7 mouse cellular contexts compared by ENCODE assay signal in genomic region chr15:77013753-77014241, GRCm38 (mm10). TPM values are rescaled to one million over a fixed set of nuclear protein-coding genes. Genes with fewer than 3 reads are reported as not detected.
DNase-seq lines count a peak whose midpoint lies in the region; ATAC-seq and TF ChIP-seq lines count a peak whose summit lies in the region.

No protein-coding gene starts in this region.

- TF ChIP-seq CTCF in Patski (IDR thresholded peaks at IDR 0.05) = no peak

- CTCF ChIA-PET in Patski (lab: Charles Lee) = interaction anchor here (1.1 kb wide), 1 partner anchor 15 kb away, joined by 3 read pairs; no protein-coding TSS in a partner anchor

- H3K27ac ChIP-seq in heart, embryonic 16.5 days (ENCODE audit: low read length) = peak overlapping the region; percentile 98
- H3K27ac ChIP-seq in neural tube, embryonic 11.5 days (ENCODE audit: low read depth, low read length) = no peak overlapping the region; the same call in 1 of the 2 replicates

- no peaks in the 10 kb centered on the region for H3K27me3 ChIP-seq in Patski
- H3K27me3 ChIP-seq in heart, embryonic 16.5 days (ENCODE audit: control insufficient read depth, insufficient read depth, low read length) = no peaks in the 10 kb centered on the region
- no peaks in the 10 kb centered on the region for H3K27me3 ChIP-seq in neural tube, embryonic 11.5 days (ENCODE audit: control insufficient read depth, insufficient read depth, low read length)

- peak overlapping the region; percentile 35 for H3K4me3 ChIP-seq in heart, embryonic 16.5 days (ENCODE audit: low read length)
- no peak overlapping the region for H3K4me3 ChIP-seq in neural tube, embryonic 11.5 days (ENCODE audit: low read depth, low read length)

- peaks cover 9% of the 10 kb centered on the region; the same call in 1 of the 2 replicates for H3K36me3 ChIP-seq in heart, embryonic 16.5 days (ENCODE audit: control insufficient read depth, insufficient read depth)
- H3K36me3 ChIP-seq in neural tube, embryonic 11.5 days (ENCODE audit: control insufficient read depth, insufficient read depth, low read length) = no peaks in the 10 kb centered on the region

- H3K9me3 ChIP-seq in heart, embryonic 16.5 days (replicated peaks; ENCODE audit: control insufficient read depth, low read length) = 0 out of 2 replicates have a peak, but pooled peaks cover 2% of the 10 kb centered on the region
- no peaks in the 10 kb centered on the region for H3K9me3 ChIP-seq in neural tube, embryonic 11.5 days (ENCODE audit: control insufficient read depth, low read length)

- DNase-seq in Patski (ENCODE audit: low read depth, low spot score) = no peak
- DNase-seq in embryo, embryonic 10 days (ENCODE audit: low spot score) = peak; percentile 60
- DNase-seq in kidney, postnatal 25 days = peak; percentile 60 to 62
- peak; percentile 32 for DNase-seq in neural tube, embryonic 11.5 days (ENCODE audit: low spot score)
- DNase-seq in layer of hippocampus, adult 18-20 months (ENCODE audit: low spot score in 2 of 2) = no peak
- no peak for DNase-seq in ovary, postnatal 14 days (ENCODE audit: low spot score)

- in situ Hi-C loops in Patski (cut with MboI; ENCODE audit: low pct_unique_long_range_greater_than_20kb) = no loop called here

- peak overlapping the region; percentile 54 for H3K4me2 ChIP-seq in heart, embryonic 16.5 days (ENCODE audit: low read depth, low read length)
- H3K4me2 ChIP-seq in neural tube, embryonic 11.5 days (ENCODE audit: low read depth) = no peak overlapping the region

- H3K4me1 ChIP-seq in heart, embryonic 16.5 days (ENCODE audit: control insufficient read depth, insufficient read depth, low read length) = peaks cover 55% of the 10 kb centered on the region
- H3K4me1 ChIP-seq in neural tube, embryonic 11.5 days (ENCODE audit: control insufficient read depth, insufficient read depth, low read length) = no peaks in the 10 kb centered on the region

- POLR2A ChIA-PET in Patski (lab: Charles Lee) = interaction anchor here (0.6 kb wide), 1 partner anchor 825 kb away, joined by 3 read pairs; no protein-coding TSS in a partner anchor

- ATAC-seq in Patski = peak; percentile 11
- peak; percentile 88 for ATAC-seq in heart, embryonic 16.5 days (replicated peaks; ENCODE audit: extremely low read depth, insufficient read depth, low FRiP score)
- no peak for ATAC-seq in neural tube, embryonic 11.5 days (ENCODE audit: insufficient read depth, low FRiP score, low TSS enrichment)

- 5% methylated on average over 15 of the region's 15 CpGs for WGBS in heart, embryonic 16.5 days
- 29% methylated on average over 15 of the region's 15 CpGs for WGBS in neural tube, embryonic 11.5 days

- peak overlapping the region; percentile 66 for H3K9ac ChIP-seq in heart, embryonic 16.5 days (ENCODE audit: low read length)
- no peak overlapping the region for H3K9ac ChIP-seq in neural tube, embryonic 11.5 days (ENCODE audit: low read length)

RNA-seq across cellular contexts. Expression of gene Apol6, which starts 30.7 kb away (rescaled TPM):
- polyA plus RNA-seq in Patski (2021) = 0.05 TPM
- polyA plus RNA-seq in heart, embryonic 16.5 days (2015; fragmentation: Nextera tagmentation; extraction: Ambion mirVana) = 0.11 and 0.30 TPM in 2 replicates
- not detected in 2 replicates for polyA plus RNA-seq in neural tube, embryonic 11.5 days (2014; fragmentation: Nextera tagmentation; extraction: Ambion mirVana)
- total RNA-seq in layer of hippocampus, adult 18-20 months (2021) = not detected

RNA-seq across cellular contexts. Expression of gene Mb, which starts 36.7 kb away (rescaled TPM):
- not detected for polyA plus RNA-seq in Patski (2021)
- 977 and 1,096 TPM in 2 replicates for polyA plus RNA-seq in heart, embryonic 16.5 days (2015; fragmentation: Nextera tagmentation; extraction: Ambion mirVana)
- polyA plus RNA-seq in neural tube, embryonic 11.5 days (2014; fragmentation: Nextera tagmentation; extraction: Ambion mirVana) = 1.8 and 2.0 TPM in 2 replicates
- under 1 TPM; 0.42 to 0.46 TPM for total RNA-seq in layer of hippocampus, adult 18-20 months (2021)

Comparison
In these comparisons a context has a peak if more than half of its experiments do, and no peak if none do; other contexts are left out.
1. DNase-seq: peak in embryo, embryonic 10 days (single experiment), kidney, postnatal 25 days (2 of 2) and neural tube, embryonic 11.5 days (single experiment); none in Patski (single experiment), layer of hippocampus, adult 18-20 months (0 of 2) and ovary, postnatal 14 days (single experiment).
2. RNA of gene Mb, which starts 36.7 kb away (polyA plus RNA-seq): 977 to 1,096 TPM in heart, embryonic 16.5 days; 1.8 to 2.0 TPM in neural tube, embryonic 11.5 days and not detected in Patski (single experiment); every median in the first group is over 100 times any median in the second.